Comparison of ENCODE assay signal across 8 mouse cellular contexts in the genomic region with DNA sequence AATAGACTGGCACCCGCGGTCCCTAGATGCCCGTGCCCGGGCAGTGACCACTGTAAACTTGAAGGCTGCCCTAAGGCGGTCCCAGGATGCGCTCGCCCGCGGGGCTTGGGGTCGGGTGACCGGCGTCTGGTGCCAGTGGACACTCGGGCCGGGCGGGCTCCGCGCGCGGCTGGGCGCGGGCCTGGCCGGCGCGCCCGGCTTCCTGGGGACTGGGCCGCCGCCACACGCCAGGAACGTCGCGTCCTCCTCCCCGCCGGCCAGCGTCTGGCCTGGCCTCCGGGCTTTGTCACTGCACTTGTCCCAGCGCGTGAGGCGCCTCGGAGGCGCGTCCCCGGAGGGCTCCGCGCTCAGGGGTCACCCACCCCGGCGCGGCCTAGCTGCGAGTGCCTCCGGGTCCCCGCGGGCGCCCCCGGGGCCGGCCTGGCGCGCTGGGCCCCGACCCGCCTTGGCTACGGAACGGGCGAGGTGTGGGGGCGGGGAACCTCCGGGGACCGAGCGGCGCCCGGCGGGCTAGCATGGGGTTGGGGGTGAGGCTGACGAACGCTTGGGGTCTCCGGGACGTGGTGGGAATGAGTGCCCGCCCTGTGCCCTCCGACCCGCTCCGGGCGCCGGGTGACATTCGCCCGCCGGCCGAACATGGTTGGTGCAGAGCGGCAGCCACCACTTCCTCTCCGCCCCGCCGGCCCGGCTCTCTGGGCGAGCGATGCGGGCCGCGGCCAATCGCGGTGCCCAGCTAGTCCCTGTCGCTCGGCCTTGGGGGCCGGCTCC. TPM values are rescaled to one million over a fixed set of nuclear protein-coding genes. Genes with fewer than 3 reads are reported as not detected.
A peak's percentile ranks its signal among the peaks of the same experiment; 100 is the strongest.
DNase-seq lines count a peak whose midpoint lies in the region; ATAC-seq and TF ChIP-seq lines count a peak whose summit lies in the region.

No protein-coding gene starts in this region.

- H3K9me3 ChIP-seq in forebrain, embryonic 13.5 days (replicated peaks): 0 out of 2 replicates have a peak, but pooled peaks cover 3% of the 10 kb centered on the region
- H3K9me3 ChIP-seq in neural tube, embryonic 13.5 days: no peaks in the 10 kb centered on the region
- no peaks in the 10 kb centered on the region for H3K9me3 ChIP-seq in stomach, postnatal 0 days (ENCODE audit: control insufficient read depth, low read length)

- DNase-seq in heart, postnatal 10 days: peak; percentile 81 to 82
- peak; percentile 77 to 88 for DNase-seq in kidney, postnatal 4 days
- DNase-seq in lung, adult 18-20 months: peak; percentile 65 to 72
- peak; percentile 78 for DNase-seq in stomach, postnatal 0 days (ENCODE audit: low spot score)

- TF ChIP-seq EP300 in stomach, postnatal 0 days (optimal IDR thresholded peaks at IDR 0.05): no peak

- no peaks in the 10 kb centered on the region for H3K27me3 ChIP-seq in forebrain, embryonic 13.5 days
- no peaks in the 10 kb centered on the region for H3K27me3 ChIP-seq in neural tube, embryonic 13.5 days
- no peaks in the 10 kb centered on the region for H3K27me3 ChIP-seq in stomach, postnatal 0 days (ENCODE audit: control insufficient read depth, insufficient read depth, low read length)

- H3K4me2 ChIP-seq in forebrain, embryonic 13.5 days: peak overlapping the region; percentile 85
- H3K4me2 ChIP-seq in neural tube, embryonic 13.5 days: peak overlapping the region; percentile 76
- peak overlapping the region; percentile 81 for H3K4me2 ChIP-seq in stomach, postnatal 0 days (replicated peaks; ENCODE audit: low read depth)

- peak overlapping the region; percentile 91 for H3K27ac ChIP-seq in brown adipose tissue, adult 24 weeks (replicated peaks; ENCODE audit: low read depth, low read length)
- H3K27ac ChIP-seq in forebrain, embryonic 13.5 days: peak overlapping the region; percentile 90
- H3K27ac ChIP-seq in neural tube, embryonic 13.5 days (replicated peaks): peak overlapping the region; percentile 93
- peak overlapping the region; percentile 99 for H3K27ac ChIP-seq in stomach, postnatal 0 days (replicated peaks)

- H3K4me3 ChIP-seq in brown adipose tissue, adult 24 weeks (ENCODE audit: insufficient read depth, low read depth, low read length): peak overlapping the region; percentile 89
- peak overlapping the region; percentile 87 for H3K4me3 ChIP-seq in forebrain, embryonic 13.5 days
- H3K4me3 ChIP-seq in neural tube, embryonic 13.5 days: peak overlapping the region; percentile 94
- H3K4me3 ChIP-seq in stomach, postnatal 0 days (ENCODE audit: low read depth, low read length): peak overlapping the region; percentile 96

- ATAC-seq in CD4-positive, CD25-positive, alpha-beta regulatory T cell, adult 4 months: peak; percentile 13
- peak; percentile 82 for ATAC-seq in forebrain, embryonic 13.5 days
- ATAC-seq in neural tube, embryonic 13.5 days (ENCODE audit: low read depth): peak; percentile 77
- peak; percentile 70 for ATAC-seq in stomach, postnatal 0 days (ENCODE audit: low FRiP score, low TSS enrichment)

- under 1% methylated on average over 84 of the region's 97 CpGs for WGBS in forebrain, embryonic 13.5 days
- WGBS in neural tube, embryonic 13.5 days: under 1% methylated on average over 86 of the region's 97 CpGs
- WGBS in stomach, postnatal 0 days: under 1% methylated on average over 95 of the region's 97 CpGs

- H3K36me3 ChIP-seq in forebrain, embryonic 13.5 days (ENCODE audit: poor library complexity, severe bottlenecking): no peaks in the 10 kb centered on the region
- H3K36me3 ChIP-seq in neural tube, embryonic 13.5 days: no peaks in the 10 kb centered on the region
- no peaks in the 10 kb centered on the region for H3K36me3 ChIP-seq in stomach, postnatal 0 days (ENCODE audit: control insufficient read depth, insufficient read depth, low read length)

- intact Hi-C loops in heart, postnatal 10 days (cut with DNase I): loop anchor here (2.0 to 5.0 kb wide), 4 partner anchors 37 to 194 kb away; a partner anchor contains a TSS

- H3K4me1 ChIP-seq in brown adipose tissue, adult 24 weeks (ENCODE audit: control insufficient read depth, insufficient read depth, insufficient read length, low read length): peaks cover 23% of the 10 kb centered on the region
- H3K4me1 ChIP-seq in forebrain, embryonic 13.5 days: peaks cover 20% of the 10 kb centered on the region
- peaks cover 30% of the 10 kb centered on the region for H3K4me1 ChIP-seq in neural tube, embryonic 13.5 days (replicated peaks)
- H3K4me1 ChIP-seq in stomach, postnatal 0 days (replicated peaks; ENCODE audit: control insufficient read depth, insufficient read depth): no peaks in the 10 kb centered on the region; the same call in 1 of the 2 replicates

- H3K9ac ChIP-seq in forebrain, embryonic 13.5 days: peak overlapping the region; percentile 97
- peak overlapping the region; percentile 99 for H3K9ac ChIP-seq in neural tube, embryonic 13.5 days
- peak overlapping the region; percentile 99 for H3K9ac ChIP-seq in stomach, postnatal 0 days (ENCODE audit: low read length)

- TF ChIP-seq CTCF in stomach, postnatal 0 days (IDR thresholded peaks at IDR 0.05; ENCODE audit: low read depth): no peak

RNA-seq across cellular contexts. Expression of a gene that starts 1.2 kb away (rescaled TPM):
- 100 to 1,000 TPM; 244 to 267 TPM for polyA plus RNA-seq in CD4-positive, CD25-positive, alpha-beta regulatory T cell, adult 4 months (2017; shearing (Covaris generic))
- 23.4 and 32.7 TPM in 2 replicates for polyA plus RNA-seq in brown adipose tissue, adult 24 weeks (2012; ENCODE audit: insufficient read depth, insufficient read length, missing spikeins)
- 10.9 and 13.7 TPM in 2 replicates for polyA plus RNA-seq in forebrain, embryonic 13.5 days (2015; fragmentation: Nextera tagmentation; extraction: Ambion mirVana)
- 10 to 100 TPM; 38.2 to 47.6 TPM for total RNA-seq in heart, postnatal 10 days (2021)
- polyA plus RNA-seq in neural tube, embryonic 13.5 days (2015; fragmentation: Nextera tagmentation; extraction: Ambion mirVana): 11.6 and 13.5 TPM in 2 replicates
- polyA plus RNA-seq in stomach, postnatal 0 days (2015; fragmentation: Nextera tagmentation; extraction: Ambion mirVana): 23.3 and 27.0 TPM in 2 replicates

Comparison
In these comparisons a context has a peak if more than half of its experiments do, and no peak if none do; other contexts are left out.
1. Peak in every context shown above with its lines: DNase-seq, ATAC-seq, H3K4me3 ChIP-seq and H3K27ac ChIP-seq.
2. ATAC-seq: peak in every context shown above with its lines; median percentile 82 in forebrain, embryonic 13.5 days; 77 in neural tube, embryonic 13.5 days; 70 in stomach, postnatal 0 days; 13 in CD4-positive, CD25-positive, alpha-beta regulatory T cell, adult 4 months.